Mouse (Mus musculus) embryonic fibroblast, embryonic 13.5 days (primary cell): ENCODE results near the gene Mul1.

Experiments used
- CTCF ChIP-seq: IDR thresholded peaks from 2 replicates; pipeline ENCODE4 v1.5.1; 2011; ENCODE audit warnings: mild to moderate bottlenecking, control low read depth, low read length, moderate library complexity, borderline replicate concordance; ENCODE audit not compliant: insufficient read depth
- POLR2A ChIP-seq: IDR thresholded peaks from 2 replicates; pipeline ENCODE4 v1.6.1; 2011; ENCODE audit warnings: low read depth, mild to moderate bottlenecking, control low read depth, low read length, moderate library complexity

DNA sequence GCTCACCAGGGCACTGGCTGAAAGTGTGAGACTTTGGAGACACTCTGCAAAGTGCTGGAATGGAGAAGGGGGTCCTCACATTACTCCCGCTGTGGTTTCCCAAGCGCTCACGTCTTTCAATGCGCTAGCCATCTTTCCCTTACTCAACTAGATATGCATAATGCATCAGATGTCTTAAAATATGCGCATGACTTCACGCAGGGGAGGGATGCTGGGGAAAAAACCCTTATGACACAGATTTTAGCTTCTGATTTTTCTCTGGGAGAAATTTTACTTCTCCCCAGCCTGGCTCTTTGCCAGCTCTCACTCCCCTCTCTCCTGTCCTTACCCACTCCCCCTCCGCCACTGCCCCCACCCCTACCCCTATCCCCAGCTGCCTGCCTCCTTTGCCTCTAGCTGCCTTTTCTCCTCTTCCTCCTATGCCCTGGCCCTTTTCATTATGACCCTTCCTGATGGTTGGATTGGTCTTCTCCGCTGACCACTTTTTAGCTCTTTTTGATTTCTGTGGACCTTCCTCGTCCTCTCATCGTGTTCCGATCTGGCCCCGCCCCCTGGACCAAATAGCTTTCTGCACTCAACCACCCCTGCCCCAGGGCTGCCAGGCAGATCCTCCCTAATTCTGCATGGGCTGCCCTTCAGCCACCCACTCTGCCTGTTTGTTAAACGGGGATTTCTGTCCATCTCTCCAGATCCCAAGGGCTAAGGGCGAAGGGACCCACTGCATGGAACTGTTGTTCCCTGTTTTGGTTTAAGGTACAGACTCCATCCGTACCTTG is 13.5 kb downstream of the Mul1 start:
- TF ChIP-seq CTCF (no peak), POLR2A (no peak)
